Mouse (Mus musculus): ENCODE data around the gene Ccdc151. TPM values are rescaled to one million over a fixed set of nuclear protein-coding genes. Genes with fewer than 3 reads are reported as not detected.
A peak's percentile ranks its signal among the peaks of the same experiment; 100 is the strongest.

Ccdc151 gene
- total RNA-seq, 2 experiments from 2014 or later, result not detected

DNA sequence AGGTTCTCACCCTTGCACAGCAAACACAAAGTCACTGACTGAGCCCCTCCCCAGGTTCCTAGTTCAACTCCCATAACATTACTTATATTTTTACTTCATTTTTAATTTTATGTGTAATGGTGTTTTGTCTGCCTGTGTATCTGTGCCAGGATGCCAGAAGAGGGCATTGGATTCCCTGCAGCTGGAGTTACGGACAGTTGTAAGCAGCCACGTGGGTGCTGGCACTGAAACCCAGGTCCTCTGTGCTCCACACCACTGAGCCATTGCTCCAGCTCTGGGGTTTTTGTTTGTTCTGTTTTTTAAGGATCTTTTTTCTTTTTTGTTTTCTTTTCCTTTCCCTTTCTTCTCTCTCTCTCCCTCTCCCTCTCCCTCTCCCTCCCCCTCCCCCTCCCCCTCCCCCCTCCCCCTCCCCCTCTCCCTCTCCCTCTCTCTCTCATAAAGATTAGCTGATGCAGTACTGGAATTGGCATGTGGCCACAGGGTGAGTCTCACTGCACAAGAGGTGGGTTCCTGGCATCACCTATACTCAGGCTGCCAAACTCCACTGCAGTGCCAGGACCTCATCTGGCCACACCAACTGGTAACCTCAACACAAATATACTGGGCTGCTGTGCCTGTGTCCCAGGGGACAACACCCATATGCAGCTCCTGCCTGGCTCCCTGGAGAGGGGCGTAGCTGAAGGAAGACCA is 6.1 kb downstream of the Ccdc151 start:
- no peak for DNase-seq

DNA sequence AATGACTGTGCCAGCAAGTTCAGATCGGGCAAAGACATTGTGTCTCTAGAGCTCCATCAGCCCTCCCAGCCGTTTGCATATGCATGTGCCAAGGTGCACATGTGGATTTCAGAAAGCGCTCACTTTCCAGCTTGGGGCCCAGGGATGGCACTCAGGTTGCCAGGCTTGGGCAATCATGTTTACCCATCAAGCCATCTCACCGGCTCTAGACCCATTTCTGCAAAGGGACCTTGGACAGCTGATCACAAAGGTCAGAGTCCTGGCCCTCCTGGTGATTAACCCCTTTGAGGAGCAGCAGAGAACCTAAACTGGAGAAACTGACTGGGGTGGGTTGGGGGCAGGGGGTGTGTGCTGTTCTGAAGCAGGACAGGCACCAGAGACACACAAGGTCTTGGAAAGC is 10.2 kb downstream of the Ccdc151 start:
- DNase-seq, result no peak

DNA sequence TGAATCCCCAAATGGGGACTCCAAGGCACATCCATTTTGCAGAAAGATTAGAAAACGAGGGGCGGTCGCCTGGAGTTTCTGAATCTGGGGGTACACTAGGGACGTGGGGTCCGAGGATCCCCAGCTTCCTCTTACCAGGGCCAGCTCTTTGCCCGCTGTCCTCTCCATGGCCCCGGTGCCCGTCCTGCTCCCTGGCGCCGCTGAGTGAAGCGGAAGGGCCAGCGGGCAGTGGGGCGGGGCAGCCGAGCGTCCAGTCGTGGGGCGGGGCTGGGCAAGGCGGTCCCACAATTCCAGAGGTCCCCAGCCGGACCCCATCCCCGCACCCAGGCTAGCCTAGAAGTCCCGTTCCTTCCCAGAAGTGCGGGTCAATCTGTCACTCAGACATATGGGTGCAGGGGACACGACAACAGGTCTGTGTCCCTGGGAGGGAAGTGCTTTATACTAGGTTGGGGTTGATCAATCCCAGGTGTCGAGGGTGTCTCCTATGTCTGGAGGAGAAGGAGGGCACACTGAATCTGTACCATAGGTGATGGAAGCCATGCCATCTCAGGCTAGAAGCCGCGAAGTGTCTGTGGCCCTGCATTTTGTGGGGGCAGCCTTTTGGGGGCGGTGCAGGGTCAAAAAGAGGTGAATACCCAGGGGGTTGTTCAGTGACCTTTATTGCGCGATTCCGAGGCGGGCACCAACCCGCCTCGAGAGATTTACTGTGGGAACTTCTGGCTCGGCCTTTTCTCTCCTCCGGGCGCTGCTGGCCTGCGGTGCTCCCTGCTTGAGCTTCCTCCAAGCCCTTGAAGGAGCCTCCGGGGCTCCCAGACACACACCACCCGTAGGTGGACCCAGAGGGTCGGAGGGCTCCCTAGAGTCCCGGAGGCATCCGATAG is 13.0 kb downstream of the Ccdc151 start, which contains the start of gene Rgl3:
Gene Rgl3 (minus strand): TSS at position 217 of the 881 bp plus-strand sequence.
- DNase-seq, result peak; percentile 40

DNA sequence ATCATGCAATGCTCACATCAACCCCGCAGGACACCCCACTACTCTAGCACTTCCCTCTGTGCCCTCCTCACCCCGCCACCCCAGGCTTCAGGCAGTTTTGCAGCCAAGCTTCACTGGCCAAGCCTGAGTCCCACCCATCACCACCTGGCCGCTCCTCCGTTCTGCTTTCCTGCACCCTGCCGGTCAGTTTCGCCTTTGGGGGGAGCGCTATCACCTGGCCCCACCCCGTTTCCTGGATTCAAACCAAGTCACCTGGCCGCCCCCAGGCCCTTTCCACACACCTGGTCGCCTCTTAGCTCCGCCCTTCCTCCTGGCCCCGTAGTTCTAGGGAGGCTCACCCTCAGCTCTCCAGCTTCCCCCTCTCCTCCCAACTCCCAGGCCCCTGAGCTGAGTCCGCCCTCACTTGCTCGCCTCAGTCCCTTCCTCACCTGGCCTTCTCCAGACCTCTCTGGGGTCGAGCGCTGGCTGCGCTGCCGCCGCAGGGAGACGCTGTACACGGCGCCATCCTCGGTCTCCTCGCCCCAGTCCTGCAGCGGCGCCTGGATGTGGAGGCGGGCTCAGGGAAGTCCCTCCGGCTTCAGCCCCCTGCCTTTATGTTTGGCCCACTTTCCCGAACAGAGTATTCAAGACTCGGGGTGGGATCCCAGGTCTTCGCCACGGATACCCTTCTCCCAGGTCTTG is 13.9 kb downstream of the Ccdc151 start:
- no peak for DNase-seq

DNA sequence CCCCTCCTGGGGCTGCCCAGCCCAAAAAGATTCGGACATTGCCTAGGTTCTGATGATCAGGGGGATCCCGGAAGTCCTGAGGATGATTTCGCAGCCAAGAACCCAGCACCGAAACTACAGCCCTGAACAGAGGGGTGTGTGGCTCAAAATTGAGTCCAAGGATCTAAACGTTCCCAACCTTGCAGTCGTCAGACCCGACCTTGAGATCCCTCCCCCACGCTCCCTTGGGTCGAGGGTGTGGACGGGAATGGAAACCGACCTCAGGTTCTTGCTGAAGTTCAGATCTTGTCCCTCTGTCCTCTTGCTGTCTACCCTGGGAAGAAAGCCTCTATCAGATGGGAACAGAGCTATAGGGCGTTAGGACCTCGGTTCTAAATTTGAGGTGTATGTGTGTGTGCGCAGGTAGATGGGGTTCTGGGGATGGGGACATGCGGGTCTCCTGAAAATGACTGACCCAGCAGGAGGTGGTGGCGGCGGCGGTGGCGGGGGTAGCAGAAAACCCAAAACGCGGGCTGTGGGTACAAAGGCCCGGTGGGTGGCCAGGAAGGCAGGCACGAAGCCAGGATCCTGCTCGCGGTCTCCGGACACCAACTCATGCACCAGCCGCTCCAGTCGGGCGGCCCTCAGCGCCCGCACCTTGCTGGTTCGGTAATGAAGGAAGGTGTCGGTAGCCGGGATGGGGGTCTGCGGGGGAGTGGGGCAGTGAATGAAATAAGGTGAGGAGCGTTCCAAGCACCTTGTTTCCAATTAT is 14.7 kb downstream of the Ccdc151 start:
- no peak for DNase-seq

DNA sequence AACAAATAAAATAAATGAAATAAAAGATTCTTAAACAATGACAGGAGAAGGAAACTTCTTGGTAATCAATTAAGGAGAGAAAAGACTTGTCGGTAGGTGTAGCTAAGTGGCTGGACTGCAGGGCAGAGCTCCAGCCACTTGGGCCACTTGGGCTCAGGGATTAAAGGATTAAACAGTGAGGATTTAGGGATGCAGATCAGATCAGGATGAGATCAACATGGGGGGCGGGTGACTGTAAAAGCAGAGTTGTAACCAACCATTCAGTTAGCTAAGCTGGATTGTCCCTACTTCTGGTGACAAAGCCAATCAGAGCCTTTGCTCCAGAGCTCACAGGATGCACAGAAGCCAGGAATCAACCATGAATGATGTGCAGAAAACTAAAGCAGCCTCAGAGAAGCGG is 18.5 kb downstream of the Ccdc151 start:
- DNase-seq, result no peak

DNA sequence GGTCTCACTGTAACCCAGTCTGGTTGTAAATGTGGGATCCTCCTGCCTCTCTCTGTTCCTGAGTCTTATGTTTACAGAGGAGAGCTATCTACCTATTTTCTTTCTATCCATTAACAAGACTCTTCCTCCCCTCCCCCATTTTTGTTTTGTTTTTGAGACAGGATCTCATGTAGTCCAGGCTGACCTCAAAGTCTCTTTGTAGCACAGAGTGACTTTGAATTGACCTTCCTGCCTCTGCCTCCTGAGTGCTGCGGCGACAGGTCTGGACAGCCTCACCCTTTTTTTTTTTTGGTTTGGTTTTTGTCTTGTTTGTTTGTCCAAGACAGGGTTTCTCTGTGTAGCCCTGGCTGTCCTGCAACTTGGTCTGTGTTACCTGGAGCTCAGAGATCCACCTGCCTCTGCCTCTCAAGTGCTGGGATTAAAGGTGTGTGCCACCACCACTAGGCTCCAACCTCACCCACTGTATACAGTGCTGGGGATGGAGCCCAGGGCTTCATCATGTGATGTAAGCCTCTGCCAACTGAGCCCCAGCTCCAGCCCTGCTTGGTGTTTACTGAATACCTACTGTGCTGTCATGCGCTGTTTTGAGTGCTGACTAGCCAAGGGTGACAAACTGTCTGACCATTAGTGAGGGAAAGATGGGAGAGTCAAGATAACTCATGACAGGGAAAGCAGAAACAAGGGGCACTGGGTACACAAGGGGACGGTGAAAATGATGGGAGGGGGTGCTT is 23.9 kb downstream of the Ccdc151 start:
- DNase-seq, result no peak

DNA sequence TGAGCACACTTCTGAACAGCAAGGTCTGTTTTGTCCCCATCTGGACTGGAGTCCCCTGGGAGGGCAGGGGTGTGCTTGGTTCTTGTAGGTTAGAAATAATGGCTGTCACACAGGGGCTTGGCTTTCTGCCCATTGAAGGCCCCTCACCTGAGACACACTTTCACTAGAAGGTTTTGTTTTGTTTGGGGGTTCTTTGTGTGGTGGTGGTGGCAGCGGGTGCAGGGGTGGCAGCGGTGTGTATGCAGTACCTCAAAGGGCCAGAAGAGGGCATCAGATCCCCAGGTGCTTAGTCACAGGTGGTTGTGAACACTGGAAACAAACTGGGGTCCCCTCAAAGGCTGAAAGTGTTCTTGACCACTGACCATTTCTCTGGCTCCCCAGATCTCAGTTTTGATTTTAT is 24.5 kb downstream of the Ccdc151 start:
- DNase-seq, result no peak

DNA sequence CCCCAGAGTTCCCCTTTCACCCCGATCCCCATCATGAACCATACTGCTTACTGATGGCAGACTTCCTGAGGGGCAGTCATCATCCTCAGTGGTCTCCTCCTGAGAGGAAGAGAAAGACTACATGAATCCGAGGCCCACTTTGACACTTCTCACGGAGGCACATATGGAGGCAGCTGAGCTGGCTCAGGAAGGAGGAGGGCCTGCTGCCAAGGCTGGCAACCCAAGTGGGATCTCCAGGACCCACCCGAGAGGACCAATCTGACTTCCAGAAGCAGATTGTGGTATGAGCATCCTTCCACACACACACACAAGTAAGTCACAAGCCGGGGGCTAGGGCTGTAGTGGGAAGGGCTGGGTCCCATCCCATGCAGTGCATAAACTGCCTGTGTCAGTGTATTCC is 25.1 kb downstream of the Ccdc151 start:
- DNase-seq, result no peak

DNA sequence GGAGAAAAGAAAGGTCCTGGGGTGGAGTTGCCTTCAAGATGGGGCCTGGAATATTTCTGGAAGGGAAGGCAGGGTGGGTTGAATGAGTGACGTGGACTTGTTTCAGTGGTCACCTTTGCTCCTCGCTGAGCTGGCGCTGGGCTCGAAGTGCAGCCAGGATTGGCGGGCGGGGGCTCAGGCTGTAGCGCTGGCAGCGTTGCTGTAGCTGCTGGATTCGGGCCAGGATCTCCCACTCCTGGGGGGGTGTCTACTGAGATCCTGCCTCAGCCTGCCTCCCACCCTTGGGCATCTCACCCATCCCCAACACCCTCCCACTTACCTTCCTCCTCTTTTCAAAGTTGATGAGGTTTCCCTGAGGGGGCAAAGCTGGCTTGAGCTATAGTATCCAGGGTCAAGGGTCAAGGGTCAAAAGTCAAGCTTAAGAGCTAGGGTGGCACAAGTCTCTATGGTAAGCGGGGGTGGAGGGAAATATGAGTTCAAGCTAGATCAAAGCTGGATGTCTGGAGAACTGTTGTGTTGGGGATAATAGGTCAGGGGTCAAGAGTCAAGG is 25.7 kb downstream of the Ccdc151 start:
- no peak for DNase-seq

DNA sequence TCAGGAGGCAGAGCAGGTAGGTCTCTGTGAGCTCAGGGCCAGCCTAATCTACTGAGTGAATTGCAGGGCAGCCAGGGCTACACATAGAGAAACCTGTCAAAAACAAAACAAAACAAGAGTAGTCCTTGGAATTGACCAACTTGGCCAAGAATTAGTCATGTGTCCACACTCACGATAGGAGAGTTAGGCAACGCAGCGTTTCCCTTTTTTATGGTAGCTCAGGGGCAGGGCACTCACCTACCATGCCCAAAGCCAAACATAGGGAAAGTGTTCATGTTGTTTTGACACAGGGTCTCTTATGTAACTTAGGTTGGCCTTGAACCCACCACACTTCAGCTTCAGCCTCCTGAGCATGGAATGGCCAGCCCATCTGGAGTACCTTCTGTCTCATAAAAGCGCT is 33.1 kb downstream of the Ccdc151 start:
- DNase-seq, result no peak

DNA sequence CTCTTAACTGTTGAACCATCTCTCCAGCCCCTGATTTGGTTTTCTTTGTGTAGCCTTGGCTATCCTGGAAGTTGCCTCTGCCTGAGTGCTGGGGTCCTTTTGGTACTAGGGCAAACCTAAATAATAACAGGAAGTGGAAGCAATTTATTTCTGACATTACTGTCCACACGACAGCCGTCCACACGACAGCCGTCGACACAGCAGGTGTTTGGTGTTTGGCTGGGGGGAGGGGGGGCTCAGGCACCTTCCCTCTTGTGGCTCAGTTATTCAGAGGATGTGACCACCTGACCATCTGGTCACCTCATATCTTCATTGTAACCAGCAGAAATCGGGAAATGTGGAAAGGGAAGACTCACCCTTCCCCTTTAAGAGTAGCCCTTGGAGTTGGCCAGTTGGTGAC is 33.6 kb downstream of the Ccdc151 start:
- DNase-seq, result no peak

DNA sequence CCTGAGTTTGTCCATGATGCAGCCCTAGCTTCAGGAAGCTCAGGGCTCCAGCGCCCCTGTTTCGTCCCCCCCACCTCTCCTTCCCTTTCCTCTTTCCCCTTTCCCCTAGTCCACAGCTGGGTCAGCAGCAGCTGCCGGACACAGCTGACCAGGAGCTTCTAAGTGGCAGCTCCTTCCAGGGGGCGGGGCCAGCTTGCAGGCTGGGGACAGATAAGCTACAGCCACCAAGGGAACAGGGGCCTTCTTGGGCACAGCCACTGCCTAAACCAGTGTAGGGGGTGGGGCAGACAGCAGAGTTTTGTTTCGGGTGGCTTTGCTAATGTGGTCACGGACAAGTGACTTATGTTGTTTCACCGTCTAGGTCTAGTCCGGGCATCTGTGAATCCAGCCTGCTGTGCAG is 39.0 kb downstream of the Ccdc151 start, which contains the start of gene Epor:
Gene Epor (minus strand): TSS at position 90 of the 400 bp plus-strand sequence.
- peak; percentile 45 for DNase-seq

DNA sequence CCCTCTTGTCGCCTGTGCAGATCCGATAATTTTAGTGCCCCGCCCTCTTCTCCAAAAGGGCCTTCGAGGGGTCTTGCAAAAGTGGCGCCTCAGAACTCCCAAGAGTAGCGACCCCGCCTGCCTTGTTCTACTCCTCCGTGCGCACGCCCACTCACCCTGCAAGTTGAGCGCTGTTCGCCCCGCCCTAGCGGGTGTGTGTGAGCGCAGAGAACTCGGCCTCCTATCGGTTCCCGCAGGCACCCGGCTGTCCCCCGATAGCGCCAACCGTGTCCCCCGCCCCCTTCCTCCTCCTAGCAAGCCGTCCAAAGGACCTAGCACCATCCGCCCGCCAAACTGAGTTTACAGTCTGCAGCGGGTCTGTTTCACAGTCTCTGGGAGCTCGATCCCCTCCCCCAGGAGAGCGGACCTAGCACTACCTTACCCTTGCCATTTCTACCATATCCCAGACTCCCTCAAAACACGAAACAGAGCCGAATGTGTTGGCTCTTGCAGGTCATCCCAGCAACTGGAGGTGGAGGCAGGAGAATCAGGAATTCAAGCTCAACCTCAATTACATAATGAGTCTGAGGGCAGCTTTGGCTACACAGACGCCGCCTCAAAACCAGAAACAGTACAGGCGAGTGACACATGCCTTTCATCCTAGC is 39.9 kb downstream of the Ccdc151 start:
- peak; percentile 55 for DNase-seq

DNA sequence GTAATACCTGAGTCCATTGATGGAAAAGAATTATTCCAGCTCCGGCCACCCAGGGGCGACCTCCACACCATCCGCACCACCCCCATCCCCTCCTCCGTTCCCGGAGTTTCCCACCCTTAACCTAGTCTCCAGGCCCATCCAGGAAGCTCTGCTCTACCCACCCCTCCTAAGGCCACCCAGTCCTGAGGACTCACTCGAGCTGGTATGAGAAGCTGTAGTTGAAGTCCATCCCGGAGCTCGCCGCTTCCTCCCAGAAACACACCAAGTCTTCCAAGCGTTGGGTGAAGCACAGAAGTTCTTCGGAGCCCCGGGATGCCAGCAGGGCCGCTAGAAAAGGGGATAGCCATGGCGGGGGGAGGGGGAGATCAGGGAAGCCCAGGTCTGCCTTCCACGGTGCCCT is 40.4 kb downstream of the Ccdc151 start:
- no peak for DNase-seq

DNA sequence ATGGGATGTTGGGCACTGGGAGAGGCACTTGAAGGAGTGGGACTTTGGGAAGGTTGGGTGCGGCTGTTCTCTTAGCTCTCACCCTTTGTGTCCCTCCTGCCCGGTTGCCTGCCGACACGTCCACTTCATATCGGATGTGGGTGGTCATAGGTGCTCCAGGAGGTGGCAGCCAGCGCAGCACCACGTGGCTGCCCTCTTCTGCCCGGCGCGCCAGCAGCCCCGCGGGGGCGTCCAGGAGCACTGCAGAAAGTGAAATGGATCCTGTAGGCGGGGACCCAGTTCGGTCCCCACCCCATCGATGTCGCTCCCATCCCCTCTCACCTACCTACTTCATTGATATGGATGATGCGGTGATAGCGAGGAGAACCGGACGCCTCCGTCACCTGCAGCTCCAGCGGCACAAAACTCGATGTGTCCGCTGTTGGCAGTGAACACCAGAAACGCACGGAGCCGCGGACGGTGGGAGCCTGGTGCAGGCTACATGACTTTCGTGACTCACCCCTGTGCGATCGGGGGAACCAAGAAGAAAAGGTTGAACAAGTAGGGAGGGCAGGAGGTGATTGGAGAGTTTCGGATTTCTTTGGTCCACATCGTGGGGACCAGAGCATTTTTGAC is 41.0 kb downstream of the Ccdc151 start:
- DNase-seq, result no peak

DNA sequence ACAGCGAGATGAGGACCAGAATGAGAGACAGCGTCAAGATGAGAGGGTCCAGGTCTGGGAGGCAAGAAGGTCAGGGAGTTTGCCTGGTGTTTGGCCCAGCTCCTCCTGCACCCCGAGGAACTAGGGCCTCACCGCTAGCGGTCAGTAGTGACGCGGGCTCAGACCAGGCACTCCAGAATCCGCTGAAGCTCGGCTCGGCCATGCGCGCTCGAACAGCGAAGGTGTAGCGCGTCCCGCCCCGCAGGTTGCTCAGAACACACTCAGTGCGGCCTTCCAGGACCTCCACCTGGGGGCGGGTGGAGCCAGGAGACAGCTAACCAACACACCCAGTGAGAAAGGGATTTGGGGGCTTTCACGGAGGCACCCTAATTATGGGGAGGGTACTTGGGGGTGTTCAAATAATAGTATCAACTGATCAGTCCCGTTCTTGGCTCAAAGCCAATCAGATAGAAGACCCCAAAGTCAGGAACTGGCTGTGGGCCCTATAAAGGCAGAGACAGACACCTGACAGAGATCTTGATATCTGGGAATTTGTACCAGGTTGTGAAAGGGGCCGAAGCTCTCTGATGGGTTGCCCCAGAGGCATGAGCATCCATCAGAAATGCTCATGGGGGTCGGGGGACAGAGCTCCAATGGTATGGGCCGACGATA is 41.8 kb downstream of the Ccdc151 start:
- no peak for DNase-seq

DNA sequence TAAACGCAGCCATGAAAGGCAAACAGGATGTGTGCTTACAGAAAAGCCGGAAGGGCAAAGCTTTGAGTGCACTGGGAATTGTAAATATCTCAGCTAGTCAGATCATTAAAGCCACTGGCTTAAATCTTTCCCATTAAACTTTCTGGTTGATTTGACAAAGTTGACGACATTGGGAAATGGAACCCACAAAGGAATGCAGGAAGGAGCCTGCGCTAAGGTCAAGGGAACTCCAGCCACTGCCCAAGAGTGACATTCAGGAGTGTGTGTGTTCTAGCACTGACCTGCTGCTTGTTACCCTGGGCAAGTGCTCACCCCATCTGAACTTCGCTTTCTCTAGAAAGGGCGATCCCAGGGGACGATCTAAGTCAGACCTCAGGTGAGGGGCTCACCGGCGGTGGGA is 42.3 kb downstream of the Ccdc151 start:
- DNase-seq, result no peak

DNA sequence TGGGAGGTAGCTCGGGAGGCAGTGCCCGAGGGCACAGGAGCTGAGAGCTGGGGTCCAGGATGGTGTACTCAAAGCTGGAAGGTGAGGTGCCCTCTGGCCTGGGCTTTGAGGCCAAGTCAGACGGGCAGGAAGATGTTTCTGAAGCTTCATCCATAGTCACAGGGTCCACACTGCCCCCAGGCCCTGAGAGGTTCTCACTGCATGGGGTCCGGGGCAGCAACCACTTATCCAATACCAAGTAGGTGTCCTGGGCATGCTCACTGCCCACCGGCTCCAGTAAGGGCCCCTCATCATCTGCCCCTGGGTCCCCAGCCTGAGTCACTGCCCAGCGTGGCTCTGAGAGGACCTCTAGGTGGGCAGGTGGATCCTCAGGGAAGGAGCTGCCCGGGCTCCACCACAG is 43.2 kb downstream of the Ccdc151 start:
- DNase-seq, result no peak

DNA sequence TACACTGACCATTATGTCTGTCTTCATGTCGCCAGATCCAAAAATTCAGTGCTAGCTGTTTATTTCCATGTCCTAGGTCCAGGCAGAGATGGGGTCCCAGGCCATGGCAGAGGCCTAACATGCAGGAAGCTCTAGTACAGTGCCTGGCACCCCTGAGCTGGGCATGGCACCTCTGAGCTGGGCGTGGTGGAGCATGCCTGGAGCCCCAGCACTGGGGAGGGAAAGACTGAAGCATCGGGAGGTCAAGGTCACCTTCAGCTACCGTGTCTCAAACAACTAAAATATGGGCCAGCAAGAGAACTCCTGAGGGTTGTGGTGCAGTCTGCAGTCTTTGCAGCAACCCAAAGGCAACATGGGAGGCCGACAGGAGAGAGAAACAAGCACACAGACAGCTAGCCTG is 44.1 kb downstream of the Ccdc151 start:
- DNase-seq, result no peak
